Mouse (Mus musculus) embryonic facial prominence, embryonic 13.5 days (tissue): ENCODE results near the gene Gm37240. TPM values are rescaled to one million over a fixed set of nuclear protein-coding genes. Genes with fewer than 3 reads are reported as not detected.
A peak's percentile ranks its signal among the peaks of the same experiment; 100 is the strongest.

Experiments
- ATAC-seq: fragments of 200-750 bp; cut with Nextera tagmentation; 2 replicates; pipeline ENCODE4 v1.8.0; 2017; ENCODE audit warnings: low read depth; ENCODE audit not compliant: insufficient number of reproducible peaks, insufficient read depth, low FRiP score, low TSS enrichment
- H3K27ac ChIP-seq: fragments of 300-500 bp; sonication (generic); 2 replicates; pipeline ENCODE4 v1.5.1; 2015; ENCODE audit warnings: moderate library complexity, mild to moderate bottlenecking, inconsistent platforms
- H3K27me3 ChIP-seq: fragments of 300-500 bp; sonication (generic); 2 replicates; pipeline ENCODE4 v1.6.1; 2015; ENCODE audit warnings: mild to moderate bottlenecking, inconsistent platforms
- H3K36me3 ChIP-seq: fragments of 300-500 bp; sonication (generic); 2 replicates; pipeline ENCODE4 v1.6.1; 2015; ENCODE audit warnings: mild to moderate bottlenecking, inconsistent platforms
- H3K4me1 ChIP-seq: fragments of 300-500 bp; sonication (generic); 2 replicates; pipeline ENCODE4 v1.6.1; 2015; ENCODE audit warnings: inconsistent platforms
- H3K4me2 ChIP-seq: fragments of 300-500 bp; sonication (generic); 2 replicates; pipeline ENCODE4 v1.6.1; 2015; ENCODE audit warnings: moderate library complexity, mild to moderate bottlenecking, inconsistent platforms
- H3K4me3 ChIP-seq: fragments of 300-500 bp; sonication (generic); 2 replicates; pipeline ENCODE4 v1.5.1; 2015; ENCODE audit warnings: mild to moderate bottlenecking, inconsistent platforms
- H3K9ac ChIP-seq: fragments of 300-500 bp; sonication (generic); 2 replicates; pipeline ENCODE4 v1.6.1; 2015; ENCODE audit warnings: mild to moderate bottlenecking, inconsistent platforms
- H3K9me3 ChIP-seq: fragments of 300-500 bp; sonication (generic); 2 replicates; pipeline ENCODE4 v1.6.1; 2016; ENCODE audit warnings: inconsistent platforms
- WGBS: fragments of 180-500 bp; shearing (Covaris S2); methylation state at CpG from one replicate; pipeline ENCODE4 v1.1.7; 2015; ENCODE audit warnings: mixed read lengths; 5-methylcytosine and 5-hydroxymethylcytosine counted together
- polyA plus RNA-seq: library from polyadenylated mRNA; unstranded; fragments of >200 nt; fragmentation: Nextera tagmentation; extraction: Ambion mirVana; gene quantifications from 2 replicates; pipeline ENCODE4 v1.2.1, GENCODE M21; 2015

The Gm37240 gene
- polyA plus RNA-seq, 1 experiment from 2014 or later, result 6.3 TPM

DNA sequence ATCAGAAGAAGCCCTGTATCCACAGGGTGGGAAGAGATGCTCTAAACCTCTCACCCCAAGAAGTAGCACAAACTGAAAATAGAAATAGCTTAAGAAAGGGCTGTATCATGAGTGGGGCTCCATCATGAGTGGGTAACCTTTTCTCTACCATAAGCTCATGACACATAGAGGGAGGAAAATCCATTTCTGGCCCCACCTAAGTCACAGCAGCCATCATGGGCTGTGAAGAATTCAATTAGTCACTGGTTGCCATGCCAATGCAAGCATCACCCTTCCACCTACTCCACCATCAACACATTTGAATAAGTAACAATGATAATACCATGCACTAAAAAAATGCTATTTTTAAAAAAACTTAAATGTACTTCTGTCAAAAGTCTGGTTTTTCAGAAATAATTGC is 867.2 kb downstream of the Gm37240 start:
- Histone ChIP-seq H3K27ac (no peak overlapping the region), H3K4me3 (no peak overlapping the region), H3K4me2 (no peak overlapping the region), H3K27me3 (peaks cover 3% of the 10 kb centered on the region; the same call in 1 of the 2 replicates), H3K9ac (no peak overlapping the region), H3K36me3 (no peaks in the 10 kb centered on the region), H3K9me3 (no peaks in the 10 kb centered on the region), H3K4me1 (no peaks in the 10 kb centered on the region)
- ATAC-seq, result no peak

DNA sequence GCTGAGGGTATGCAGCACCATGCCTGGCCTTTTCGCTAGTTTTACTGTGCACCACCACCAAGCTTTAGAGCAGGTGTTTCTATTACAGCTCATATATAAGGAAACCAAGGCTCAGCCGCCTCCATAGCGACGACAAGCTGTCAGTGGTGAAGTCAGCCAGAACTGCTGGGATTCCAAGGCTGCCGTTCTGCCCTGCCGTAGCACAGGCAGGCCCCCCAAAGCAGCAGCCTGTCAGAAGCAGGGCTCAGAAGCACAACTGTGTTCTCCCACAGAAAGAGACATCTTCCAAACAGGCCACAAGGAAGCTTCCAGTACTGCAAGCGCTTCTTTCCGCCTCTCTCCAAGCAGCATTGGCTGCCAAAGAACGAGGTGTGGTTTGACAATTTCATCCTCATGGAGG is 871.7 kb downstream of the Gm37240 start:
- Histone ChIP-seq H3K4me3 (no peak overlapping the region), H3K9me3 (no peaks in the 10 kb centered on the region), H3K27ac (no peak overlapping the region), H3K4me1 (no peaks in the 10 kb centered on the region), H3K4me2 (no peak overlapping the region), H3K36me3 (no peaks in the 10 kb centered on the region), H3K9ac (no peak overlapping the region), H3K27me3 (no peaks in the 10 kb centered on the region)
- ATAC-seq, result no peak
- WGBS, result 60% methylated on average over 9 of the region's 9 CpGs

DNA sequence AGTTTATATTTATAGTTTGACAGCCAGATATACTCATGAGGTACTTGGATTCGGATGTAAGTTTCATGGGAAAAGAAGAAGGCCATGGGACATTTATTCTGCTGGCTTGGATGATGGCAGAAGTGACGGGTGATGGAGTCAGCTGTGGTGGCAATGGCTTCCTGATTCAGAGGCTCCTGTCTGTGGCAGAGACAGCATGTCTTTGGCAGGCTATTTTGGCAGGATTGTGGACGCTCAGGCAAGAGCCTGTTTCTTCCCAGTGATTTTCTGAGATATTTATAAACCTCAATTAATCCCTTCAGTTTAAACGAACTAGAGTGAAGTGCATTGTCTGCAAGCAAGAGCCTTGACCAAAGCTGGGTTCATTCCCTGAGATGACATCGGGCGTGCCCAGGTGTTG is 874.4 kb downstream of the Gm37240 start:
- Histone ChIP-seq H3K9me3 (no peaks in the 10 kb centered on the region), H3K9ac (no peak overlapping the region), H3K4me2 (no peak overlapping the region), H3K27me3 (no peaks in the 10 kb centered on the region), H3K4me3 (no peak overlapping the region), H3K36me3 (no peaks in the 10 kb centered on the region), H3K4me1 (no peaks in the 10 kb centered on the region), H3K27ac (no peak overlapping the region)
- no peak for ATAC-seq
- 89% methylated on average over 6 of the region's 6 CpGs for WGBS

DNA sequence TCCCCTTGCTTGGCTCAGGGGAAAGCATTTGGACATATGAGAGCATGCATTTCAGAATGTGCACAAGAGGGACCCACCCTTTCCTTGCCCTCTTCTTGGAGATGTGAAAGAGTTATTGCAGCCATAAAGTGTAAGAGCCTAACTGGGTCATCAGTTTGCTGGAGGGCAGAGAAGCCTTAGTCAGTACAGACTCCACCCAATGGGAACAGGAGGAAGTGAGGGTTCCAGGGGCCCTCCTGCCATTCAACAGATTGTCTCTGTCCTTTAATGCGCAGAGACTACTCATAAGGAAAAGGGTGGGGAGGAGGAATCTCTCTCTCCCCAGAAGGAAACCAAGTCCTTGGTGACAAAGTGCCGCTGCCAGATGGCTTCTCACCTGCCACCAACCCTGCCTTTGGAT is 882.1 kb downstream of the Gm37240 start:
- no peaks in the 10 kb centered on the region for H3K27me3 ChIP-seq
- no peaks in the 10 kb centered on the region for H3K9me3 ChIP-seq
- H3K27ac ChIP-seq, result no peak overlapping the region
- no peaks in the 10 kb centered on the region for H3K36me3 ChIP-seq
- no peaks in the 10 kb centered on the region for H3K4me1 ChIP-seq
- 88% methylated on average over 2 of the region's 2 CpGs for WGBS
- no peak overlapping the region for H3K9ac ChIP-seq
- H3K4me2 ChIP-seq, result no peak overlapping the region
- no peak overlapping the region for H3K4me3 ChIP-seq
- no peak for ATAC-seq

DNA sequence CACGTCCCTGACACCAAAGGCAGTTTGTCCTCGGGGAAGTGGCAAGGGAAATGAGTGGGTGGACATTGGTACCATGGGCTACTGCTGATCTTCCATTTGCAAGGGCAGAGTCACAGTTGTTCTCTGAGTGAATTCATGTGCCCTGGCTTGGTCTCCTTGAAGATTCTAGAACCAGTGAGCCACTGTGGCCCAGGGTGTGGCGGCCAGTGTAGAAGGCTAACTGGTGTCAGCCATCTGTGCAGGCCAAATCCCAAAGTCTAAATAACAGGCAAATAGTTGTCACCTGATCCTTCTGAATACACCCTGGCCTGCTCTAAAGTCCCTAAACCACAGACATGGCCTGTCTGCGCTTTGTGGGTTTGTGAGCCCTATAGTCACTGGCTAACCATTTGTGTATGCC is 898.4 kb downstream of the Gm37240 start:
- Histone ChIP-seq H3K36me3 (no peaks in the 10 kb centered on the region), H3K27me3 (no peaks in the 10 kb centered on the region), H3K4me1 (no peaks in the 10 kb centered on the region), H3K4me3 (no peak overlapping the region), H3K9me3 (0 out of 2 replicates have a peak, but pooled peaks cover 2% of the 10 kb centered on the region), H3K4me2 (no peak overlapping the region), H3K27ac (no peak overlapping the region), H3K9ac (no peak overlapping the region)
- no peak for ATAC-seq
- WGBS, result 84% methylated on average over 4 of the region's 4 CpGs

DNA sequence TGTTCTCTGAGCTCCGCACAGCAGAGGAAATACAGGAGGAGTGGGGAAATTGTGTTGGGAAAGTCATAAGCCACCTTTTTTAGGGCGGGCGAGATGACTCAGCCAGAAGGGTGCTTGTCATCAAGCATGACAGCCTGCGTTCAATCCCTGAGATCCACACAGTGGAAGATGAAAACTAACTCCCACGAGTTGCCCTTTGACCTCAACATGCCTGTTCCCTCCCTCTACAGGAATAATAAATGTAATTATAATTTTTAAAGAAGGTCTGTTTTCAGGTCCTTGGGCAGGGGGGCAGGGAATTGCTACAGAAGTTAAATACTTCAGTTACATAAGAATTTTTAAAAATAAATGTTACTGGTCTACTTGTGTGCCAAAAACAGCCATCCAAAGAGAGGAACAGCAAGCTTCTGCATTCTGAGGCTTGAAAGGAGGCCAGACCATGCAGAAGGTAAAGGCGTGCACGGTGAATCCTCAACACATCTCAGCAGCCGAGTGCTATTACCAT is 902.1 kb downstream of the Gm37240 start:
- no peak overlapping the region for H3K9ac ChIP-seq
- no peaks in the 10 kb centered on the region for H3K27me3 ChIP-seq
- no peak overlapping the region for H3K27ac ChIP-seq
- 85% methylated on average over 8 of the region's 8 CpGs for WGBS
- H3K4me1 ChIP-seq, result no peaks in the 10 kb centered on the region
- no peak for ATAC-seq
- peaks cover 3% of the 10 kb centered on the region; the same call in 1 of the 2 replicates for H3K36me3 ChIP-seq
- no peak overlapping the region for H3K4me2 ChIP-seq
- no peaks in the 10 kb centered on the region for H3K9me3 ChIP-seq
- H3K4me3 ChIP-seq, result no peak overlapping the region

DNA sequence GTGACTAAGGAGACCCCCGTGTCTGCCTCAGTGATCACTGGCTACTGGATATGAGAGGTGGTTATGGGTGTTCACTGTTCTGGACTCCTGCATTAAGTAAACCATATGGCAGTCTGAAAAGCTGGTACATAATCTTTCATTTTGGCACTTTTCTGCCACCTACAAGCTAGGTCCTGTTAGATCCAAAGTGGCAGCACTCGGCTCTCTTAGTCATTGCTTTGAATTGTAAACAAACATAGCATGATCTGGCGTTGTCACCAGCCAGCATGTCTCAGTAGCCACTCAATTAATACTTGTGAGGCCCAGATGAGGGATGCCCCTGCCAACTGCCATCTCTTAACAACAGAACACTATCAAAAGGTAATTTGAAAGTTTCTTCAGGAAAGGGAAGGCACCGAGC is 904.6 kb downstream of the Gm37240 start:
- Histone ChIP-seq H3K27me3 (no peaks in the 10 kb centered on the region), H3K4me1 (peaks cover 3% of the 10 kb centered on the region; the same call in 1 of the 2 replicates), H3K4me2 (no peak overlapping the region), H3K27ac (no peak overlapping the region), H3K36me3 (peaks cover 12% of the 10 kb centered on the region; the same call in 1 of the 2 replicates), H3K9me3 (no peaks in the 10 kb centered on the region), H3K4me3 (no peak overlapping the region), H3K9ac (no peak overlapping the region)
- WGBS, result 75% methylated on average over 4 of the region's 4 CpGs
- ATAC-seq, result no peak

DNA sequence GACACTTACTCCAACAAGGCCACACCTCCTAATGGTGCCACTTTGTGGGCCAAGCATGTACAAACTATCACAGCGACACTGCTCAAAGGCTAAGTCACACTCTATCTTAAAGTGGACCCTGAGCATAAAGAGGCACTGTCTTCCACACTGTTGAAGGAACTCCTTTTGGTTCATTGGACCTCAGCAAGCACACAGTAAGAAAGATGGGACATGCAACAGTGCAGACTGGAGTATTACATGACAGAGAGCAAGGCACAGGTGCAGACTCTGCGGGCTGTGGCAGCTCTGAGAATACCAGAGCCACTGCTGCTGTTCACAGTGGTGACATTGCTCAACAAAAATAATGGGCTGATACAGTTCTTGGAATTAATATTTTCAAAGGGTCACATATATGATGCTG is 907.2 kb downstream of the Gm37240 start:
- Histone ChIP-seq H3K4me2 (no peak overlapping the region), H3K9ac (no peak overlapping the region), H3K27ac (no peak overlapping the region), H3K4me3 (no peak overlapping the region), H3K9me3 (no peaks in the 10 kb centered on the region), H3K36me3 (peaks cover 30% of the 10 kb centered on the region), H3K27me3 (no peaks in the 10 kb centered on the region), H3K4me1 (peaks cover 3% of the 10 kb centered on the region; the same call in 1 of the 2 replicates)
- ATAC-seq, result no peak
- WGBS, result 94% methylated on average over 2 of the region's 2 CpGs

DNA sequence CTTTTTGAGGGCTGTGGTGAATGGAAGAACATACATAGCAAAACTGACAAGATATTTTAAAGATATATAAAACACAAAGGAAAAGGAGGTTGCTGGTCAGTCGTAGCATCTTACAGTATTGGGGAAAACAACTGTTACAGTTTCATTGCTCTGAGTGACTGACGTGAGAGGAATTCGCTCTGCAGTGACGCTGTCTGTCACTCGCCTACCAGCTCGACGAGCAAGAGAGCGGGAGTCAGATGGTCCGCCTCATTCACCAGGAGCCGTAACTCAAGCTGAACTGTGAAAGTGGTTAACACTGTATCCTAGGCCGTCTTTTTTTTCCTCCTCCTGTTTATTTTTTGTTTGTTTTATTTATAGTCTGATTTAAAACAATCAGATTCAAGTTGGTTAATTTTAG is 908.6 kb downstream of the Gm37240 start:
- peaks cover 36% of the 10 kb centered on the region for H3K36me3 ChIP-seq
- no peaks in the 10 kb centered on the region for H3K27me3 ChIP-seq
- H3K4me3 ChIP-seq, result no peak overlapping the region
- WGBS, result 73% methylated on average over 11 of the region's 11 CpGs
- no peak overlapping the region for H3K9ac ChIP-seq
- H3K4me1 ChIP-seq, result peaks cover 3% of the 10 kb centered on the region; the same call in 1 of the 2 replicates
- no peaks in the 10 kb centered on the region for H3K9me3 ChIP-seq
- no peak overlapping the region for H3K4me2 ChIP-seq
- no peak overlapping the region; the same call in 1 of the 2 replicates for H3K27ac ChIP-seq
- no peak for ATAC-seq

DNA sequence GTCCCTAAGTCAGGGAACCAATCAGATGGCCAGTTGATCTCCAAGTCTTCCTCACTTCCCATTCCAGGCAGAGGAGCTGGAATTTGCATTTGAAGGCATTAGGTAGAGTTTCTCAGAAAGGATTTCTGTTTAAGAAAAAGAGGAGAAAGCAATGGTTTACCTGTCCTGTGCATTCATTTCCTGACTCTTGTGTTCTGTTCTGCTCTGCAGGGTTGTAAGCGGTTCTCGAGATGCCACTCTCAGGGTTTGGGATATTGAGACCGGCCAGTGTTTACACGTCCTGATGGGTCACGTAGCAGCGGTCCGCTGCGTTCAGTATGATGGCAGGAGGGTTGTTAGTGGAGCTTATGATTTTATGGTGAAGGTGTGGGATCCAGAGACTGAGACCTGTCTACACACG is 913.1 kb downstream of the Gm37240 start:
- WGBS, result 89% methylated on average over 9 of the region's 9 CpGs

DNA sequence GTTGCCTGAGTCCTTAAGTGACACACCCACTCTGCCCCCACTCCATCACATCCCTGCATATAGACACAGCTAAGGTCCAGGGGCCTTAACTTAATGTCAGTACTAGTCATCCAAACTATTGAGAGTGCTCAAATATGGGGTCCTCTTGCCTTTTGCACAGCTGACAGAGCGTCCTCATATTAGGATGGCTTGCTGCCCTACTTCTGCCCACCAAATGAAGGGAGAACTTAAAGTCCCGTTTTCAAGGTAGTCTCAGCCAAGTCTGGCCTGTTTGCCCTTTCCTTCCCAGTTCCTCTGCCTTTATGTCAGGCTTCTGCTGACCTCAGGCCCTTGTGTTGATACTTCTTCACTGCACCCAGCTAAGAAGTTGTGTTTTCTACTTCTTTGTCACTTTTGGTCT is 914.4 kb downstream of the Gm37240 start:
- H3K27me3 ChIP-seq, result no peaks in the 10 kb centered on the region
- no peak for ATAC-seq
- WGBS, result 92% methylated on average over 2 of the region's 2 CpGs

More for the DNA sequence above, 913.1 kb downstream of the Gm37240 start:
- H3K4me3 ChIP-seq, result no peak overlapping the region
- peaks cover 57% of the 10 kb centered on the region for H3K36me3 ChIP-seq
- no peak overlapping the region for H3K4me2 ChIP-seq
- ATAC-seq, result no peak
- H3K27ac ChIP-seq, result no peak overlapping the region
- H3K9me3 ChIP-seq, result no peaks in the 10 kb centered on the region
- no peak overlapping the region for H3K9ac ChIP-seq
- H3K27me3 ChIP-seq, result no peaks in the 10 kb centered on the region
- H3K4me1 ChIP-seq, result peaks cover 3% of the 10 kb centered on the region; the same call in 1 of the 2 replicates

DNA sequence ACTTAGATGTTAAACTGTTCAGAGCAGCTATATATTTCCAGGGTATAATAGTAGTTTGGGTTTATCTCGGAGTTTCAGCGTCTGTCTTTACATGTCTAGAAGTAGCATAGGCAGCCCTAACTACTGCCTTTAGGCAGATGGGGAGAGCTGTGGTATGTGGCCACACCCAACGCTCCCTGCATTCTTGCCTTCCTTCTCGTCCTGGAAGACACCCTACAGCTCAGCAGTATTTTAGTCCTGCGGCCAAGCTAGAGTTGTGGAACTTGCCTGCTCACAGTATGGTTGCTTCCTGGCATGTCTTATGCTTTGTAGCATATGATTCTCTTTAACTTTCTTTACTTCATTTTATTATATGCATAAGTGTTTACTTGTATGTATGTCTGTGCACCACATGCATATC is 915.8 kb downstream of the Gm37240 start:
- no peak for ATAC-seq
- 0 out of 2 replicates have a peak overlapping the region, but pooled peaks have one; percentile 33 for H3K27ac ChIP-seq
- H3K4me3 ChIP-seq, result no peak overlapping the region
- no peak overlapping the region for H3K9ac ChIP-seq
- H3K36me3 ChIP-seq, result peaks cover 55% of the 10 kb centered on the region
- no peaks in the 10 kb centered on the region for H3K9me3 ChIP-seq
- no peaks in the 10 kb centered on the region for H3K4me1 ChIP-seq
- H3K4me2 ChIP-seq, result no peak overlapping the region
- WGBS, result 65% methylated on average over 5 of the region's 5 CpGs
- no peaks in the 10 kb centered on the region for H3K27me3 ChIP-seq

More for the DNA sequence above, 914.4 kb downstream of the Gm37240 start:
- H3K36me3 ChIP-seq, result peaks cover 57% of the 10 kb centered on the region
- no peaks in the 10 kb centered on the region for H3K9me3 ChIP-seq
- H3K27ac ChIP-seq, result no peak overlapping the region
- H3K9ac ChIP-seq, result no peak overlapping the region
- no peaks in the 10 kb centered on the region for H3K4me1 ChIP-seq
- no peak overlapping the region for H3K4me3 ChIP-seq
- H3K4me2 ChIP-seq, result no peak overlapping the region
